Mouse (Mus musculus) embryonic facial prominence, embryonic 11.5 days (tissue): ENCODE results near the gene Psmg1. TPM values are rescaled to one million over a fixed set of nuclear protein-coding genes. Genes with fewer than 3 reads are reported as not detected.
"Not testable (repeated sequence)": the region's sequence is repeated elsewhere in the genome, so short reads cannot be mapped to it uniquely, and the experiment has no call there.

Experiments
- ATAC-seq: fragments of 200-750 bp; cut with Nextera tagmentation; replicated peaks from 2 replicates; pipeline ENCODE4 v1.8.0; 2017; ENCODE audit warnings: low read depth; ENCODE audit not compliant: insufficient number of reproducible peaks, low FRiP score, low TSS enrichment
- DNase-seq: peaks from one replicate; pipeline ENCODE4 v3.0.0-alpha.2; 2015; ENCODE audit warnings: low spot score
- H3K27ac ChIP-seq: fragments of 300-500 bp; sonication (generic); replicated peaks from 2 replicates; pipeline ENCODE4 v1.5.1; 2014; ENCODE audit warnings: mild to moderate bottlenecking, low read depth, low read length, control low read depth
- H3K27me3 ChIP-seq: fragments of 300-500 bp; sonication (generic); 2 replicates; pipeline ENCODE4 v1.6.1; 2014; ENCODE audit warnings: mild to moderate bottlenecking, low read length, moderate library complexity, mixed read lengths; ENCODE audit not compliant: control insufficient read depth, insufficient read depth
- H3K36me3 ChIP-seq: fragments of 300-500 bp; sonication (generic); replicated peaks from 2 replicates; pipeline ENCODE4 v1.6.1; 2014; ENCODE audit warnings: low read depth, mild to moderate bottlenecking, low read length, moderate library complexity, mixed read lengths; ENCODE audit not compliant: control insufficient read depth, insufficient read depth
- H3K4me1 ChIP-seq: fragments of 300-500 bp; sonication (generic); 2 replicates; pipeline ENCODE4 v1.6.1; 2014; ENCODE audit warnings: low read length, mixed read lengths; ENCODE audit not compliant: control insufficient read depth, insufficient read depth
- H3K4me2 ChIP-seq: fragments of 300-500 bp; sonication (generic); 2 replicates; pipeline ENCODE4 v1.6.1; 2014; ENCODE audit warnings: low read depth, mild to moderate bottlenecking, control low read depth, low read length, moderate library complexity
- H3K4me3 ChIP-seq: fragments of 300-500 bp; sonication (generic); 2 replicates; pipeline ENCODE4 v1.5.1; 2014; ENCODE audit warnings: low read depth, low read length, control low read depth
- H3K9ac ChIP-seq: fragments of 300-500 bp; sonication (generic); replicated peaks from 2 replicates; pipeline ENCODE4 v1.6.1; 2014; ENCODE audit warnings: mild to moderate bottlenecking, control low read depth, low read length
- H3K9me3 ChIP-seq: fragments of 300-500 bp; sonication (generic); replicated peaks from 2 replicates; pipeline ENCODE4 v1.6.1; 2016; ENCODE audit warnings: mild to moderate bottlenecking, low read length, inconsistent platforms, mixed read lengths; ENCODE audit not compliant: control insufficient read depth
- WGBS: fragments of 180-500 bp; shearing (Covaris S2); extraction: QIAGEN DNeasy Blood & Tissue Kit; methylation state at CpG from one replicate; pipeline ENCODE4 v1.1.7; 2014; 5-methylcytosine and 5-hydroxymethylcytosine counted together
- polyA plus RNA-seq: library from polyadenylated mRNA; unstranded; fragments of >200 nt; fragmentation: Nextera tagmentation; extraction: Ambion mirVana; gene quantifications from 2 replicates; pipeline ENCODE4 v1.2.1, GENCODE M21; 2014

Psmg1 gene
- polyA plus RNA-seq, 1 experiment from 2014 or later: 104 TPM

DNA sequence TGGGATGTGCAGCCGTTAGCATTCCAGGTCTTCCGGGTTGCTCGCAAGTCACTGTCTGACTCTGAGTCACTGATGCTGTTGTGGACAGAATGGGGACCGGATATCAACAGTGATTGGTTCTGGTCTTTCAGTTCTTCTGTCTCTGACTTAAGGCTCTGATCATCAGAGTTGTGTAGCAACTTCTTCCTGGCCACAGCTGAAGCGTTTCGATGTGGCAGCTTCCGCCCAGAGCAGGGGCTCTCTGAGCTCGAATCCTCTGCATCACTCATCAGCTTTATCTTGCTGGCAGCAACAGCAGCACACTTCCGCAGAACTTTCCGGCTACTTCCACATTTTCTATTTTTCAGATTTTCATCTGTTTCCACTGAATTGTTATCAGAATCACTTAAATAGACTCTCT lies 18.4 kb upstream of the Psmg1 start:
- H3K4me2 ChIP-seq, H3K4me3 ChIP-seq, H3K4me1 ChIP-seq, H3K9me3 ChIP-seq, H3K9ac ChIP-seq, DNase-seq, ATAC-seq, H3K27me3 ChIP-seq, H3K27ac ChIP-seq, H3K36me3 ChIP-seq: not testable (repeated sequence)
- no CpG with 5 or more reads among the region's 10 CpGs for WGBS

GRCm38 (mm10) chr16:96004278-96004677 lies 13.5 kb upstream of the Psmg1 start:
- H3K27ac ChIP-seq, H3K4me2 ChIP-seq, DNase-seq, H3K9me3 ChIP-seq, H3K4me3 ChIP-seq, H3K9ac ChIP-seq, H3K4me1 ChIP-seq, H3K36me3 ChIP-seq, H3K27me3 ChIP-seq, ATAC-seq: not testable (repeated sequence)
- no CpG with 5 or more reads among the region's 10 CpGs for WGBS

DNA sequence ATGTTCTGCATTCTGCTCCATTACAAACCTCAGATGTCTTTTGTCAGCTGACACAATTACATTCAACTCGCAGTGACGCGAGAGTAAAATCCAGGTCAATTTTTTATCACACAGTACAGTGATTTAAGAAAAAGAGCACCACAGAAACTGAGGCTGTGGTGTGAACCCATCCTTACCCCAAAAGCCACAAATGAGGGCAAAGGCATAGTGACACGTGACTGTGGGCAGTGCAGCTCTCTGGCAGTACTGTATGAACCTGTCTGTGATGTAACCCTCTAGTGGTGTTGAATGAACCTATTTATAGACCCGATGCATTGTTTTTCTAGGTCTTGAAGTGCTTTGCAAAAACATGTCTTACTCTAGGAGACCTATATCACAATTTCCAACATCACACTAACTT lies 8.5 kb upstream of the Psmg1 start:
- peaks cover 7% of the 10 kb centered on the region for H3K36me3 ChIP-seq
- H3K4me3 ChIP-seq: no peak overlapping the region
- no peak overlapping the region for H3K27ac ChIP-seq
- no peaks in the 10 kb centered on the region for H3K27me3 ChIP-seq
- ATAC-seq: no peak
- H3K9ac ChIP-seq: no peak overlapping the region
- H3K9me3 ChIP-seq: no peaks in the 10 kb centered on the region
- H3K4me2 ChIP-seq: no peak overlapping the region
- no peaks in the 10 kb centered on the region for H3K4me1 ChIP-seq
- WGBS: 87% methylated on average over 5 of the region's 5 CpGs
- DNase-seq: no peak

- Histone ChIP-seq H3K9me3 (no peaks in the 10 kb centered on the region), H3K36me3 (no peaks in the 10 kb centered on the region; the same call in 1 of the 2 replicates), H3K9ac (no peak overlapping the region), H3K27me3 (no peaks in the 10 kb centered on the region), H3K4me2 (no peak overlapping the region), H3K27ac (no peak overlapping the region), H3K4me1 (no peaks in the 10 kb centered on the region), H3K4me3 (no peak overlapping the region)
- WGBS: 83% methylated on average over 7 of the region's 7 CpGs
- ATAC-seq: no peak
- no peak for DNase-seq
These were observed 5.4 kb upstream of the Psmg1 start for GRCm38 (mm10) chr16:95996156-95996555.

DNA sequence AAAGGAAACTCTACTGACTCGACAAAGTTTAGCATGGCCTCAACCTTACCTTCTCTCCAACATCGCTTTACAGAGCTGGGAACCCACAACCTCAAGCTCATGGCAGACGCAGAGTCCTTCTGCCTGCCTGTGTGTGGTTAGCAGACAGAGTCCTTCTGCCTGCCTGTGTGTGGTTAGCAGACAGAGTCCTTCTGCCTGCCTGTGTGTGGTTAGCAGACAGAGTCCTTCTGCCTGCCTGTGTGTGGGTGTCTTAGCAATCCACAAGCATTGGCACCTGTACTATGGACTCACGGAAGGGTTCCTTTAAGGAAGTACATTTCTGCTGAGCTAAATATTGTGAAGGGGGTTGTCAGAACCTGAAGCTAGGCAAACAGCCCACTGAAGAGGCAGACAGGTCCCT lies 3.8 kb upstream of the Psmg1 start:
- not testable (repeated sequence) for H3K36me3 ChIP-seq, H3K4me3 ChIP-seq, ATAC-seq

GRCm38 (mm10) chr16:95992596-95992995 lies 1.8 kb upstream of the Psmg1 start:
- no peak overlapping the region for H3K4me3 ChIP-seq
- DNase-seq (no peak), ATAC-seq (no peak)
- H3K36me3 ChIP-seq: no peaks in the 10 kb centered on the region
- 48% methylated on average over 5 of the region's 5 CpGs for WGBS
- no peak overlapping the region for H3K27ac ChIP-seq
- H3K9me3 ChIP-seq: no peaks in the 10 kb centered on the region
- H3K27me3 ChIP-seq: no peaks in the 10 kb centered on the region
- H3K4me2 ChIP-seq: no peak overlapping the region
- H3K4me1 ChIP-seq: no peaks in the 10 kb centered on the region
- H3K9ac ChIP-seq: no peak overlapping the region

More for the DNA sequence above, 3.8 kb upstream of the Psmg1 start:
- H3K27ac ChIP-seq, DNase-seq, H3K9ac ChIP-seq, H3K4me2 ChIP-seq, H3K4me1 ChIP-seq, H3K9me3 ChIP-seq, H3K27me3 ChIP-seq: not testable (repeated sequence)
- 88% methylated on average over 4 of the region's 4 CpGs for WGBS

GRCm38 (mm10) chr16:95991122-95991900 lies 551 bp upstream of the Psmg1 start:
- 7% methylated on average over 10 of the region's 10 CpGs for WGBS
- DNase-seq (peak; percentile 60), ATAC-seq (peak; percentile 6; the same call in 1 of the 2 replicates)
- H3K36me3 ChIP-seq: no peaks in the 10 kb centered on the region
- H3K27ac ChIP-seq: peak overlapping the region; percentile 57
- H3K4me1 ChIP-seq: no peaks in the 10 kb centered on the region
- H3K4me3 ChIP-seq: peak overlapping the region; percentile 80
- H3K9me3 ChIP-seq: no peaks in the 10 kb centered on the region
- no peaks in the 10 kb centered on the region for H3K27me3 ChIP-seq
- H3K4me2 ChIP-seq: peak overlapping the region; percentile 39
- peak overlapping the region; percentile 63 for H3K9ac ChIP-seq

DNA sequence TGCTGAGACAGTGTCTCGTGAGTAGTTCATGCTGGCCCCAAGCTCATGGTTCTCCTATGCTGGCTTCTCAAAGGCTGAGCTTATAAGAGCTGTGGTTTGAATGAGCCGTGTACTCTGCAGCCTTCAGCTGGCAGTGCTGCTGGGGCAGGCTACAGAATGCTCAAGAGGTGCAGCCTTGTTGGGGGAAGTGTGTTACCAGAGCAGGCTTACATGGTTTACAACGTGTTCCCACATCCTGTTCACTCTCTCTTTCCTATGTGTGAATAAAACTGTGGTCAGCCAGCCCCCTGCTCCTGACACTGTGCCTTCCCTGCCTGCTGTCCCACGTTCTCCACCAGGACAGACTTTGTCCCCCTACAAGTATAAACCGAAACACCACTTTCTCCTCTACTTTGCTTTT lies 5.8 kb downstream of the Psmg1 start:
- no peak for ATAC-seq
- Histone ChIP-seq H3K9me3 (no peaks in the 10 kb centered on the region), H3K4me2 (no peak overlapping the region), H3K4me1 (no peaks in the 10 kb centered on the region), H3K27me3 (no peaks in the 10 kb centered on the region), H3K27ac (no peak overlapping the region), H3K4me3 (no peak overlapping the region), H3K36me3 (peaks cover 2% of the 10 kb centered on the region), H3K9ac (no peak overlapping the region)
- WGBS: 89% methylated on average over 5 of the region's 5 CpGs
- DNase-seq: no peak
